Mouse (Mus musculus): ENCODE data around the gene Nod2.

The Nod2 gene

DNA sequence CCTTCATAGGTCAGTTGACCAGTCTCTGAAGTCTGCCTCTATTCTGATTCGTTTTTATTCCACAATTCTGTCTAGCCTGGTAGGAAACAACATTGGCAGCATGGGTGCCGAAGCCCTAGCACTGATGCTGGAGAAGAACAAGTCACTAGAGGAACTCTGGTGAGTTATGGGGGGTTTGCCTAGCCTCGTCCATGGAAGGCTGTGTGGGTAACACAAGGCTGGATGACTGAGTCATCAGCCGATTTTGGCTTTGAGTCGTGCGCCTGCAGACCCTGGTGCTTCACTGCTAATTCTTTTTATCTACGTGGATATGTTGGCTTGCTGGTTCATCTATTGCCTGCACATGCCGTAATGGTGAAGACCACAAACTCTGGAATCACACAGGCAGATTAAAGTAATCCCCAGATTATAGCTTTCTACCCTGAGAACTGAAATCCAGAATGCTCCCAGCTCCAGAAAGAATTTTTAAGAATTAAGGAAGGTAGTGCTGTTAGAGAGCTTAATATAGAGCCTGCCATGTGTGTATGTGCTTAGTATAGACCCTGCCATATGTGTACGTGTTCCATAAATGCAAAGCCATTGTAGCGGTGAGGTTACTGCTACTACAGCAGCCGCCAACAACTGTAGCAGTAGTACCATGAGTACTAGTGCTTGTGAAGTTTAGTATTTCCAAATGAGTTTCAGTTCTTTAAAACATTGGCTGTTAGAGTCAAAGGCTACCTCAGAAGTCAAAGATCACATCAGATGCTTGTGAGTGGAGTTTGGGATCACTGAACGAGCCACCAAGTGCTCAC is 28.5 kb downstream of the Nod2 start:
- no peak for DNase-seq (ENCODE audit: low read depth, low spot score)

DNA sequence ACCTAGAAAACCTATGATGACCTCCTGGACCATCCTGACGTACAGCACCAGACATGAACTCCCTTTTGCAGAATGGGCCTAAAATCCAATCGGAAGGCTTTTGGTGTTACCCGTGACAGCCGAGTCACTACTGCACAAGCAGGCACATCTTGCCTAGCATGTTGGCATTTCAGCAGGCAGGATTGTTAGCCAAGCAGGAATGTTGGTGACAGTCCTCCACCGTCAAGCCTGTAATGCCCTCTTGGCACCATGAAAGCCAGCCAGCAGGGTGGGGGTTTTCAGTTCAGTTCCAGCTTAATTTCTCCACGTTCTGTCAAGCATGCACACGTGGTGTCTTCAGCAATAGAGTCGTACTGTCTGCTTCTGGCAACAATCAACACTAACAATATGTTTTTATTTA is 30.0 kb downstream of the Nod2 start:
- DNase-seq (ENCODE audit: low read depth, low spot score) = no peak

DNA sequence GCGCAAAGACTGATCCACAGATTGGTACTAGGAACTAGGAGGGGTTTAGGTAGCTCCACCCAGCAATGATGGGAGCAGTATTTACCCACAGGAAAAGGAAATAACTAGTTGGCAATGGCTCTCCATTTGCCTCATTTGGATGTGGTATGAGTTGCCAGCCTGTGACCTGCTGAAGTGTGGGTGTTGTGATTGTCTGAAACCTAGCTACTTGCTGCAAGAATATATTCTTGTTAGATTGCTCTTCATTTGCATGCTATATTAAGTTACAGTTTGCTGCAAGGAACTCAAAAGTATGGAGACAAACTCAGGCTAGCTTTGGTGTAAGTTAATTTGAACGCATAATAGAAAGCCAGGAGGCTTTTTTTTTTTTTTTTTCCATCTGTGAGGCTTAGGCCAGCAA is 33.5 kb downstream of the Nod2 start:
- no peak for DNase-seq (ENCODE audit: low read depth, low spot score)

- no peak for DNase-seq (ENCODE audit: low read depth, low spot score)
Observed at GRCm38 (mm10) chr8:88681046-88681445, 33.9 kb downstream of the Nod2 start.

GRCm38 (mm10) chr8:88683656-88684289 is 36.7 kb downstream of the Nod2 start:
- DNase-seq (ENCODE audit: low read depth, low spot score) = no peak

- no peak for DNase-seq (ENCODE audit: low read depth, low spot score)
Observed at GRCm38 (mm10) chr8:88686226-88686905, 39.3 kb downstream of the Nod2 start.

GRCm38 (mm10) chr8:88686906-88687235 is 39.8 kb downstream of the Nod2 start:
- no peak for DNase-seq (ENCODE audit: low read depth, low spot score)

- DNase-seq (ENCODE audit: low read depth, low spot score) = no peak
Observed at GRCm38 (mm10) chr8:88689151-88689550, 42.0 kb downstream of the Nod2 start.

- DNase-seq (ENCODE audit: low read depth, low spot score) = no peak
Observed at GRCm38 (mm10) chr8:88689891-88690290, 42.8 kb downstream of the Nod2 start.

DNA sequence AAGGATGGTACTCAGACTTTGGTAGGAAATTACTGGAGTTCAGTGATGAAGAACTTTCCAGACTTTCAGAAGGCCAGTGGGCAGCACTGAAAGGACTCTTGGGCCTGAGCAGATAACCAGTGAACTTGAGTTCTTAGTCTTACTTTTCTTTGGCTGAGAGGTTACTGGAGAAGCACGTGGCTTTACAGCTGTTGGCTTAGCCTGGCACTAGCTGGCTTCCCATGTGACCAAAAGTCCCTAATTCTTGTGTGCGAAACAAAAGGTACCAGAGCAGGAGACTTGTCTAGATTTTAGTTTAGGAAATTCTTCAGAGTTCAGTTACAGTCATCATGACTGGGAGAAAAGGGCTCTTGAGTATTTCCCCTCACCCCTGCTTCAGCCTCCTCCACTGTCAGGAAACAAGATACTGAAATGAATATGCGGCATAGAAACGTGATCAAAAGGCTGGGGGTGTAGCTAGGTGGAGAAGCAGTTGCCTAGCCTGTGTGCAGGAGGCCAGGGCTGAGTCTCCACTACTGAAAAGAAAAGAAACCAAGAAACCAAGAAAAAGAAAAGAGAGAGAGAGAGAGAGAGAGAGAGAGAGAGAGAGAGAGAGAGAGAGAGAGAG is 44.3 kb downstream of the Nod2 start:
- DNase-seq (ENCODE audit: low read depth, low spot score) = no peak

DNA sequence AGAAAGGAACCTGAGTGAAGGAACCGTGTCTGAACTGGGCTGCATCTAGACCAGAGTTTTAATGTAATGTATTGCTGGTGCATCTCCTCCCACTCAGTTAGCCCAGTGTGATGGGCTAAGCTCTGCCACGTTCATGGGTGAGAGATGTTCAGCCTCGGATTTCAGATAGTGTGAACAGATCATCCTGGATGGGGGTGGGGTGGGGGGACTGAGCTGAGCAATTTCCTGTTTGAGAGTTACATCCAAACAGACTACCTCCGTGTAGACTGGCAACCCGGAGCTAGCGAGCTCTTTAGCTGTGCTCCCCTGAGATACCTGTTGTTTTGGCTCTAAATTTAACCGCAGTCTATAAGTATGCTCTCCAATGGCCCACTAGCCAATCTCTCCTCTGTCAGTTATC is 44.8 kb downstream of the Nod2 start:
- DNase-seq (ENCODE audit: low read depth, low spot score) = no peak

DNA sequence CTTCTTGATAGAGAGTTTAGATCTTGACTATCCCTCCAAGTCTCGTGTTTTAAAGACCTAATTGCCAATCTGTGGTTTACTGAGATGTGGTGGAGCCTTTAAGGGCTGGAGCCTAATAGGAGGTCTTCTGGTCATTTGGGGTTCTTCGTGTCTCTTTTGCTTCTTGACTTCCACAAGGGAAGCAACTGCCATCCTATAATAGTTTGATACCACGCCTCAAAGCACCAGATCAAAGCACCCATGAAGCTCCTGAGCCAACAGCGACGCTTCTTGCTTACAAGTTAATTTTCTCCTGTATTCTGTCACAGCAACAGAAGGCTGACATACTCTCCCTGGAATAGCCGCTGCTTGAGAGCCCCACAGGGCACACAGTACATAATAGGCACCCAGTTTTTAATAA is 45.8 kb downstream of the Nod2 start:
- DNase-seq (ENCODE audit: low read depth, low spot score) = no peak

DNA sequence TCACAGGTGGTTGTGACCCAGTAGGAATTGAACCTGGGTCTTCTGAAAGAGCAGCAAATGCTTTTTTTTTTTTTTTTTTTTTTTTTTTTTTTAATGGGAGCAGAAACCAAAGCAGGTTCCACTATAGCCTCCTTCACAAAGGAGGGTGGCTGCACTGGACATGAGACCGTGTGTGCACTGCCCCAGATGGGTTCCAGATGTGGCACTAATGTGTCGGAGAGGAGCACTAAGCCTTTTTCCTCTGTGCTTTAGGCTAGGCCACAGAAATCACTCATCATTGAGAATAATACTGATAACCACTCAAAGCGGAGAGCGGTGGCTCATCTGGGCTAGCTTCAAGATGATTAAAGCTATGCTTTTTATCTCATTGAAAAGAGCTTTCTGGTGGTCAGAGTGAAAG is 46.3 kb downstream of the Nod2 start:
- DNase-seq (ENCODE audit: low read depth, low spot score) = no peak

GRCm38 (mm10) chr8:88694291-88694690 is 47.2 kb downstream of the Nod2 start:
- no peak for DNase-seq (ENCODE audit: low read depth, low spot score)

DNA sequence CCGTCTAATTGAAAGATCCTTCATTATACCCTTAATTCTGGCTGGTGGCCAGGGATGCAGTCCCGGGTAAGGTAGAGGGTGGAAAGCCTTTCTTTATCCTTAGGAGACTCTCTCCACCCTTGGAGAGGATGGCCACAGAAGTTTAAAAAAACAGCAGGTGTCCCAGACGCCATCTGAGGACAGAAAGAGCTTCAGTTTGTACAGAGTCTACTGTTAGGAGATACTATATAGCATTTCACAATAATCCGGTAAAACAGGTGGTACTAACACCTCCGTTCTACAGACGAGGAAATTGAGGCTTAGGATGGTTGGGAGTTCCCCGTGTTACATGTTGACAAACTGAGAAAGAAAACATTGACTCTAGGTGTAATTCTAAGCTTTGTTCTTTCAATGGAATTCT is 49.1 kb downstream of the Nod2 start:
- DNase-seq (ENCODE audit: low read depth, low spot score) = no peak

DNA sequence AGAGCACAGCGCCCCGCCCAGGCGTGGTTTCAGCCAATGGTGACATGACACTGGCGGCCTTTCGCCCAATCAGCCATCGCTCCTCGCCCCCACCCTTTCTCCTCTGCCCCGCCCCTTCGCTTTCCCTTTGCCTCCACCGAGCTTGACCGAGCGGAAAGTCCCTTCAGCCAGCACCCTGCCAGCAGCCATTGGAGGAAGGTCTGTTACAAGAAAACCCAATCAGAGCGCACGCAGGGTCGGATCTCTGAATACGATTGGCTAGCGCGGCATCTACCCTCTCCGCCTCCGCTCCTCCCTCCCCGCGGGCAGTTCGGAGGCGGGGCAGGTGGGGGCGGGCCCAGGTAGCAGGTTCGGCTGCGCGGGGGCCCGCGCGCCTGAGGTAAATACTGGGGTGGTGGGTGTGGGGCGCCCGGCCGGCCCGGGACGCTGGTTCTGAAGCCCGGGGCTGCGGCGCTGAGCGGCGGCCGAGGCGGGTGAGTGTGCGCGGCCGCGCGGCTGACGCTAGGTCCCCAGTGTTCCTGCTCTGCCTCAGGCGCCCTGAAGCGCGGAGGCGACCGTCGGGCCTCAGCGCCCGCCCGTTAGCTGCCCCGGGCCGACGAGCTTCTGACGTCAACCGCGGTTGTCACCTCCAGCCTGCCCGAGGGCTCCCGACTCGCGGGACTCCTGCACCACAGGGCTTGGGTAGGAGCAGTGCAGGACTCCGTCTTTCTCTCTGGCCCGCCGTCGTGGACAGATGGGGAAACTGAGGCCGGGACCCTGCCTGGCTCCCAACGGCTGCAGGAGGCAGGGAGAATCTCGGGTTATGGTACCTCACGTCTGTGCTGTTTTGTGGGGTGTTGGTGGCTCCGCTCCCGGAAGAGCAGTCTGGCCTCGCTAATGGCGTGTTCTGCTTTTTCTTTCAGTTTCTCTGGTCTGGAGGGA is 49.9 kb downstream of the Nod2 start, which contains the start of gene Cyld:
Gene Cyld (plus strand): TSS at position 308 of the 921 bp plus-strand sequence.
- peak; percentile 100 for DNase-seq (ENCODE audit: low read depth, low spot score)

- DNase-seq (ENCODE audit: low read depth, low spot score) = no peak
Observed at GRCm38 (mm10) chr8:88697642-88698031, 50.5 kb downstream of the Nod2 start.

DNA sequence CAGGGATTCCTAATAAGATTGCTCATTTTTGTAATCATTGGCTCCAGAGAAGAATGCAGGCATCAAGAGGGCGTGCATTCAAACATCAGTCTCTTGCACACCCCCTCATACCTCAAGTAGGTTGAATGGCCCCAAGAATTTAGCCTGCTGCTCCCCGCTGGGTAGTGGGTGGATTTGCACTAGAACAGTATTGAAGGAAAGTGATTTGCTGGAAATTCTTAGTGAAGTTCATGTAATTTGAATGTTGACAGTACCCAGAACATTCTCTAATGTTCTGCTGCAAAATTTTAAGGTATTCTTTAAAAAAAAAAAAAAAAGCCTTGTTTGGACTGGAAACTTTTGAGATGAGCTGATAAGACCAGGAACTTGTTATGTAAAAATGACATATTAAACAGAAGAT is 50.9 kb downstream of the Nod2 start:
- peak; percentile 21 for DNase-seq (ENCODE audit: low read depth, low spot score)

DNA sequence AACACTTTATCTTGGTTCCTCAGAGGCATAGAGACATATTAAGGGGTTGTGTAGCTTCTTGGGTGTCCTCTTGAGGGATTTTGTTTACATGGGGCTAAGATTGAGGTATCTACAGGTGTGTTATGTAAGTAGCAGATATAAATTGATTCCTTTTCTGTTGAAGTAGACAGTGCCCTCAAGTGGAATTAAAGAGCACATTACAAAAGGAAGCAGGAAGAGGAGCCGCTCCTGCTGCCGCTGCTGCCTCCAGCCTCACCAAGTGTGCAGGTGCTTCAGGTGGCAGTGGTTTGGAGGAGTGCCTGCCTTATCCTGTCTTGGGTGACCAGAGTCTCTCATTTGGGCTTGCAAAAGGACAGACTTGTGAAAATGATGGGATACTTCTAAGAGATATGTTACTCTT is 54.5 kb downstream of the Nod2 start:
- peak; percentile 41 for DNase-seq (ENCODE audit: low read depth, low spot score)

- DNase-seq (ENCODE audit: low read depth, low spot score) = no peak
Observed at GRCm38 (mm10) chr8:88702816-88703215, 55.7 kb downstream of the Nod2 start.

DNA sequence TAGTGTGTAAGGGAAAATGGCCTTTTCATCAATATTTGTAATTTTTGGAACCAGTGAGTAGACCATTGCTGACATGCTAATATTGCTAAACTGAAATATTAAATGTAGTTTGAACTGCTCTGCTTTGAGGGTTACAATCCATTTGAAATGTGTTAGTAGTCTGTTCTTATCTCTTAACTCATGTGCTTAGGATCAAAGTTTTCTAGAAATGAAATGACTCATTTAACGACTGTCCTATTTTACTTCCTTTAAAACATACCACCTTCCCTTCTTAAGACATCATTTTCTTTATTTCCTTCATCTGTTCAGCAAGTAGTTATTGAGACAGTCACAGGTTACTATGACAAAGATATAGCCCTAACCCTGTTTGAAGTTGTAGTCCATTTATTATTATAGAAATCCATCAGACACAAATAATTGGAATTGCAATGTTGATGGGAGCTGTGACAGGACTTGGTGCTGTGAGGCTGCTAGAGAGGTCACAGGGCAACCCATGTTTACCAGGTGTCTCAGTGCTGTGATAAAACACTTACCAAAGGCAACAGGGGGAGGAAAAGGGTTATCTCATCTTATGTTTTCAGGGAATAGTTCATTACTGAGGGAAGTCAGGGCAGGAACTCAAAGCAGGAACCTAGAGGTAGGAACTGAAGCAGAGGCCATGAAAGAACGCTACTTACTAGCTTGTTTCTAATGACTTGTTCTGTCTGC is 76.3 kb downstream of the Nod2 start:
- no peak for DNase-seq (ENCODE audit: low read depth, low spot score)

Data from ES-CJ7 (cell line).